Mouse (Mus musculus): Measurements from ENCODE around the gene Sbk1. TPM values are rescaled to one million over a fixed set of nuclear protein-coding genes. Genes with fewer than 3 reads are reported as not detected.
"Not testable (repeated sequence)": the region's sequence is repeated elsewhere in the genome, so short reads cannot be mapped to it uniquely, and the experiment has no call there.

Sbk1 gene
- total RNA-seq, 2 experiments from 2014 or later: 1.2 TPM

DNA sequence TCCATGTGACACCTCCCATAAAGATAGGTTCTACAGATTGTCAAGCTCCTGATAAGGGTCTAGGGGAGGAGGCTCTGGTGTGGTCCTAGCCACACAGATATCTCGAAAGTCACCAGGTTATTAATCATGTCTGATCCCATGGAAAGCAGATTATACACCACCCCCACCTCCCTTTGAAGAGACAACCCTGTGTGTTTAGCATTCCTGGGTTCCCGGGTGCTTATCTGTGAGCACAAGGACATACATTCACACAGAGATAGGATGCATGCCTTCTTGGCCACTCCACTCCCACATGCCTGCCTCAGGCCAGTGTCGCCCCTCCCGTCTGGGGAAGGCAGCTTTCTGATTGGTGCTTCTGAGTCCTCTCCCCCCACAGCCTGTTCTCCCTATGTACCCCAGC lies 10.6 kb upstream of the Sbk1 start:
- no peak for ATAC-seq (replicated peaks; ENCODE audit: poor library complexity, severe bottlenecking)

DNA sequence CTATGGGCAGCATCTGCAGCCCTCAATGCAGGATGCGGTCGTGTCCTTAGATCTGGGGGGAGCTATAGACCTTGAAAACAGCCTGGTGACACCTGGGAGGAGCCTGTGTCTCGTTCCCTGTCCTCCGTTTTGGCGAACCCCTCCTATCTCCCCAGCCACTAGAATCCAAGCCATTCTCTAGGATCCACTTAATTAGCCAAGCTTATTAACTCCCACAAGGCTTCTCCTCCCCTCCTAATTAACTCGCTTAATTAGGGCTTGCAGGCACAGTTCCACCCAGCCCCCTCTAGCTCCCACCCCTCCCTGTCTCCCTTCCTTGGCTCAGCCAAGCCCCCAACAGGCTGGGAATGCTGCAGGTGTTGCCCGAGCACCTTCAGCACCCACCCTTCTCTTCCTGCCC lies 8.5 kb upstream of the Sbk1 start:
- ATAC-seq (replicated peaks; ENCODE audit: poor library complexity, severe bottlenecking): no peak

DNA sequence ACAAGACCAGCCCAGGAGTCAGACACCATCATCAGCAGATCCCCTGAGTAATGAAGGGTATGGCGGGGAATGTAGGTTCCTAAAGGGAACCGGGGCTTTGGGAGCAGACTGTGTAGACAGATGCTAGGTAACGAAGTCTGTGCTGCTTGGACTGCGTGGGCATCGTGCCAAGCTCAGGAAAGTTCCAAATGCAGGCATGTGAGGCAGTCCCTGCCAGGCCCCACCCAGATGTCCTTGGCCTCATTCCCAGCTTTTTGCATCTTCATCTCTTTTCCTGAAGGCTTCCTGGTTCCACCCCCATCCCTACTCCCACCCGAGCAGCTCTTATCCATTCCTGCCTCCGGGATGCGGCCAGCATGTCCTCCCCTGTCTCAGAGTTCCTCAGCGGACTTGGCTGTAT lies 6.5 kb upstream of the Sbk1 start:
- ATAC-seq (replicated peaks; ENCODE audit: poor library complexity, severe bottlenecking): no peak

DNA sequence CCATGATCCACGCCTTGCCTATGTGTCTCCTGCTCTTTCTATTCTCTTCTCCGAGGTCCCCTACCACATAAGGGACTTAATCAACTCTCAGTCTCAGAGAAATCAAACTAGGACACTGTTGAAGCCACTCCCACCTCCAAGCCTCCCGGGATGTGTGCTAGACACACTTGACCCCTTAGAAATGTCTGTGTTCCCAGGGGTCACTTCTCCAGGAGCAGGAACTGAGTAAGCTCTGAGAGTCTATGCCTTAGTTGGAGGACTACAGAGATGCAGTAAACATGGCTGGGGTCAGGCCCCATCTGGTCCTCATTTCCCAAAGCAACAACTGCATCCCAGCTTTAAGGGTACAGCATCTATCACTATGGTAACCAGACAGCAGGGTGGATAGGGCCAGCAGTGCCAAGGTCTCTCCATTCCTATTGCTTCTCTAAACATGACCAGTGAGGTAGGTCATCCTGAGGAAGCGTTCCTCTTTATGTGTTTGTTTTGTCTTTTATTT lies 6.0 kb upstream of the Sbk1 start:
- ATAC-seq (replicated peaks; ENCODE audit: poor library complexity, severe bottlenecking): no peak

DNA sequence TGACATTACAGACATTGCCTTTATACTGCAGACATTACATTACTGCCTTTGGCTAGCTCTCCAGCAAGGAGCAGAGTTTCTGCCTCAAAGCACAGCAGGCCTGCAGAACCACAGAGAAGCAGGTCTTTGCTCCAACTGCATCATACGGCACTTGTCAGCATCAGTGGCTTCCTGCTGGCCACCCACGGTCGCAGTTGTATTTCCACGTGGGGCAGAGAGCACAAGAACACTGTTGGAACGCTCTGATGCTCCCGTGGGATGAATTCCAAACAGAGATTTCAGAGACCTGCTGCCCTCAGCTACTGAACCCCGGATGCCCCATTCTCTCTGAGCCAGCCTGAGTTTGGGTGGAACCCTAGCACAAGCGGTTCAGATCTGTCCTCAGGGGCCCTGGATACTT lies 4.8 kb upstream of the Sbk1 start:
- ATAC-seq (replicated peaks; ENCODE audit: poor library complexity, severe bottlenecking): no peak

DNA sequence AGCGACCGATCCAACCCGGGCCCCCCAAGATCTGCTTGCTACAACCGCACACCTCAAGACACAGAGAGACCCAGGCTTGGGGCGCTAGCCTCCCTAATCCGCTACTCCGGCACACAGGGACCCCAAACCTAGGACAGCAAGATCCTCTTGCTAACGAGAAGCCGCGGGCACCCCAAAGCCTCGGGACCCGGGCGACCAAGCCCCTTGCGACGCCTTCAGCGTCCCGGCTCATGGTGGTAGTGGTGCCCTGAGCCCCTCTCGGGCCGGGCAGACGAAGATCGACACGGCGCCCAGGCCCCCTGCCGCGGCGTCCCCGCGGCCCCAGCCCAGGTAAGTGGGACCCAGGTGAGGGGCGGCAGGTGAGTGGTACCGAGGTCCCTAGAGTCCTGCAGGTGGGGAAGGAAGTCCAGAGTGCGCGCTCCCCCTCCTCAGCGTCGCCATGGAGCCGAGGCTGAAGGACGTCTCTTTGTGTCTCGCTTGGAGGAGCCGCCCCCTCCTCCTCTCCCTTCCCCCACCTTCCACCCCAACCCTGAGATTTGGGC lies 422 bp downstream of the Sbk1 start:
- ATAC-seq (replicated peaks; ENCODE audit: poor library complexity, severe bottlenecking): peak; percentile 2; the same call in 1 of the 2 replicates

DNA sequence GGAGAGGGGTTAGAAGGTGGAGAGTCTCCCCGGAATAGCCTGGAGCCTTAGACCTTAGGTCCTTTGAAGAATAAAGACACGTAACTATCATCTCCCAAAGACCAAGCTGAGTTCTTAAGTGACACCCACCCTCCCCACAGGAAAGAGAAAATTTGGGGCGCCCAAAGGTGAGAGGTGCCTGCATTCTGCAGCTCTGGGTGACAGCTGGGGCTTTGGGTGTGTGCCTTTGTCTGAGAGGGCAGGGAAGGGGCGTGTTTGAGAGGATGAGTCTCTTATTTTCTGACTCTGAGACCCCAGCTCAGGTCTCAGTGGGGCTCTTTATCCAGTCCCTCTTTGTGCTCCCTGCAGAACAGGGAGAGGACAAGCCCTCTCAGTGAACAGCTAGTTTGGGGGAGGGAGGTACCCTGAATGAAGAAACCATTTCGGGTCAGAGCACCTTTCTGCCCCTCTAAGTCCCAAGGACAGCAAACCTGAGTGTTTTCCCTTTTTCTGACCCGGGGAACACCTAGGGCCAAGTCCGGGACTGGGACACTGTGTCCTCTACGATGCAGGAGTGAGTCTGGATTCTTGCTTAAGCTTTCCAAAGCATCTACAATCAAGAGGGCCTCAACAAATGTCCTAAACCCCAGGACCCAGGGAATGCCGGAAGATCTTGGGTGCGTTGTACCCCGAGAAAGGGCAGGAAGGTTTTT lies 1.1 kb downstream of the Sbk1 start:
- no peak for ATAC-seq (replicated peaks; ENCODE audit: poor library complexity, severe bottlenecking)

DNA sequence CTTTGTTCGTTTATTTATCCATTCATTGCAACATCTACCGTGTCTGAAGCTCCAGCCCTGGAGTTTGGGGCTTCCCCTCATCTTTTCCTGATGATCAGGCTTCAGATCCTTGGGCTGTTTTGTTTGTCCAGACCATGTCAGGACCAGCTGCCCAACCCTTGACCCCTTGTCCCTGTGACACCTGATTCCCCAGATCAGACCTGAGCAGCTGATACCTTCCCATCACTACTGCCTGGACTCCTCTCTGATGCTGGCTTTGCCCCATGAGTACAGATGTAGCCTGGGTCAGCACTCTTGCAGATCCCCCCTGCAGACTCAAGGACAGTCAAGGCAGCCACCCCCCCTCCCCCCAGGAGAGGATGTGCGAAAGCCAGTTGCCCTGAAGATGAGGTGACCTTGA lies 1.7 kb downstream of the Sbk1 start:
- no peak for ATAC-seq (replicated peaks; ENCODE audit: poor library complexity, severe bottlenecking)

DNA sequence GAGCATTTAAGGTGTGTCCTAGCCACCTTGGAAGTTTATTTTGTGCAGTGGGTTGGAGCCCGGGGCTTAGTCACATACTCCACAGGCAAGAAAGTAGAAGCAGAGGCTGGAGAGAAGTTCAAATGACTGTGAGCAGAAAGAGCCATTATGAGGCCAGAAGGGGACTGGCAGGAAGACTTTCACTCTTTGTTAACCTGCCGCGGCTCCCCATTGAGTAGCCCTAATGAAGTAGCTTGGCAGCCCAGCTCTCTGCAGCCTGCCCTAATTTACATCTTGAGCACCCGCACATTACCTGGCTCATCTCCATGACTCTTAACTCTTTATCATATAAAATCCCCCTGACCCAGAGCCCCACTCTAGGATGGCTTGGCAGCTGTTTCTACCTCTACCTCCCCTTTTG lies 2.2 kb downstream of the Sbk1 start:
- no peak for ATAC-seq (replicated peaks; ENCODE audit: poor library complexity, severe bottlenecking)

DNA sequence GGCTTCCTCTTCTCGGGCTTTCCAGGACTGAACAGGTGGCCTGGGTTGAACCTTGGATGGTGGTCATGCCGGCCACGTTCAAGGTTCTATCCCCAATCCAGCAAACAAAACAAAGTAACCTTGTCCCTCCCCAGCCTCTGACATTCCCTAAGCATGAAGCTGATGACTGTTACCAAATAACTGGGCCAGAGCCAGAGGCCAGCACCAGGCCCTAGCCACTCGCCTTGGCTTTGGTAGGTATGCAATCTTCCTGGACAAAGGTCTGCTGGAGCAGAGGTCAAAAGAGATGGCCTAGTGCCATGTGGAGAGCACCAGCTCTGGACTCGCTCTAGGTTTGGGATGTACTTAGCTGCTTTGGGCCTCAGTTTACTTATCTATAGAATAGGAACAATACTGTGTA lies 3.3 kb downstream of the Sbk1 start:
- no peak for ATAC-seq (replicated peaks; ENCODE audit: poor library complexity, severe bottlenecking)

DNA sequence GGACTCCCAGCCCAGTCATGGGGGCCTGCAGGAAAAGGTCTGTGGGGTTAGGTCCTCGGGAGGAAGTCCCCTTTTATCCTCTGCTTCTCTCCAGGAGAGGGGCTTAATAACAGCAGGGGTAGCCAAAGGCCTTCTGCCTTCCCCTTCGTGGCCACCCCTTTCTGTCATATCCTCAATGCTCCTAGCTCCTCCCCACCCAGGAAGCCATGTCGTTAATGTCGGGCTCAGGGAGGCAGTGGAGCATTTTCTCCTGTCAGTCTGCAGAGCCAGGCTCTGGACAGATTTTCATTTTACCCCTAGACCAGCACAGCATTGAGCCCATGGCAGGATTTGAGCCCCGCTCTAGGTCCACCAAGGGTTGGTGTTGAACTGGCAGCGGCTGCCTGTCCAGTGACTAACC lies 3.9 kb downstream of the Sbk1 start:
- ATAC-seq (replicated peaks; ENCODE audit: poor library complexity, severe bottlenecking): no peak

DNA sequence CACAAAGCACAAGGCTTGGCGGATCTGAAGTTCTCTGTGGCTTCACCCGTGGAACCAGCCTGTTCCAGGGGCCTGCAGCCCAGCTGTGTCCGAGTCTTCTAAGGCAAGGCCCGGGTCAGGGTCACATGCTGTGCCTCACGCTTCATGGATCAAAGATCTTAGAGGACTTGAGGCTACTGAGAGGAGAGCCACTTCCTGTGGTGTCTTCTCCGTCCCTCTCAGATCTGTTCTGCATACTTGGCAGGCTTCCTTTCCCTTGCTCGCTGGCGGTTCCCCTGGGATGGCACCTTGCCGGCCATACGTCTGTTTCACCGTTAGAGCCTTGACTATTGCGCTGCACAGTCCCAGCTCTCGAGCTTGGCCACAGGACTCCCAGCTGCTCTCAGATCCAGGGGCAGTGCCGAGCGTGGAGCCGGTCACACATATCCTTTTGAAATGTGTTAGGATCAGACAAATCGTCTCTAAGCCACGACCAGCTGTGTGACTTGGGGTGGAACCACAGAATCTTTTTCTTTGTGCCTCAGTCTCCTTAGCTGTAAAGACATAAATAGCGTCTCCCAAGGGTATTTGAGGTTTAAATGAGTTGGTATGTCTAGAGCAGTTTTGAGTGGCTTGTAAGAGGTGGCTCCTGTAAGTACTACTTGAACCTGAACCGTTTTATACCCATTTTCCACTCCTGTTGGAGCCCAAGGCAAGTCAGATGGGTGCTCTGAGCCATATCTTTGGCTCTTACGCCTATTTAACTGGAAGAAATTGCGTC lies 5.3 kb downstream of the Sbk1 start:
- ATAC-seq (replicated peaks; ENCODE audit: poor library complexity, severe bottlenecking): no peak

DNA sequence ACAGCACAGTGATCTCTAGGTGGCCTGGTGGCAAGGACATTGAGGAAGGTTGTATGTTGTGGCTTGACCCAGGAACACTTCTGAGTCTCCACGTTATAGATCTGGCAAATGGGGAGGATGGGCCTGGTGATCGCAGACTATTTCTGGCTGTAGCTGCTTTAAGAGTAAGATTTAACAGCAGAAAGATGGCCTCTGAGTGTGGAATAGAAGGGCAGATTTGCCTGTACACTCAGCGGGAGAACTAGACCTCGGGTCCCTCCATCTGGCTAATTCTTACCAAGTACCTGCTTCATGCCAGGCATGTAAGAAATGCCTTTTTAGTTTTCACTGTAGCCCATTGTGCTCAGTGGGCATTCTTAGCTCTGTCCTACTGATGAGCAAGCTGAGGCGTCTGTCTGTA lies 6.4 kb downstream of the Sbk1 start:
- no peak for ATAC-seq (replicated peaks; ENCODE audit: poor library complexity, severe bottlenecking)

DNA sequence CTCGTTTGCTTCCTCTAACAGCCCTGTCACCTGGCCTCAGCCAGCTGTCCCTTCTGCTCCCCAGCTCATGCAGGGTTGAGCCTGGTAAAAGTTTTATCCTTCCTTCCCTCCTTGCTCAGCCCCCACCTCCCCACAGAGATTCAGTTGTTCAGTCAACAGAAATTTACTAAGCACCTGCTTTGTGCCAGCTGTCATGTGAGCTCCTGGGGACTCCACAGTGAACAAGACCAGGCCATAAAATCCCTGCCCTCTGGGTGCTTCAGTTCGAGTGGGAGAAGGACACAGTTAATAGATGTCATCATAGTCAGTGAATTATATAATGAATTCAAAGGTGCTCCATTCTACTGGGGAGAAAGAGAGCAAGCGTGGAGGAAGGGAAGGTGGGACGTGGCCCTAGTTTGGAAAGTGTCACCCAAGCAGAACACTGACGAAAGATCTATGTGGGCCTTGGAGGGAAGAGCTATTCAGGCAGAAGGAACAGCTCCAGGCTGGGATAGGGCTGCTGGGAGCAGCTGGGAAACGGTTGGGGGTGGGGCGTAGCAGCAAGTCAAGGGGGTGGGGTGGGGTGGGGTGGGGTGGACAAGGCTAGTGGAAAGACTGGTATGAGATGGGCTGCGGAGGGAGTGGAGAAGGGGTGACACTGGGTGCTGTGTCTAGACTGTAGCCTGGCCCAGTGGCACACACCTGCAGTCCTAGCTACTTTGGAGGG lies 7.5 kb downstream of the Sbk1 start:
- ATAC-seq (replicated peaks; ENCODE audit: poor library complexity, severe bottlenecking): no peak

DNA sequence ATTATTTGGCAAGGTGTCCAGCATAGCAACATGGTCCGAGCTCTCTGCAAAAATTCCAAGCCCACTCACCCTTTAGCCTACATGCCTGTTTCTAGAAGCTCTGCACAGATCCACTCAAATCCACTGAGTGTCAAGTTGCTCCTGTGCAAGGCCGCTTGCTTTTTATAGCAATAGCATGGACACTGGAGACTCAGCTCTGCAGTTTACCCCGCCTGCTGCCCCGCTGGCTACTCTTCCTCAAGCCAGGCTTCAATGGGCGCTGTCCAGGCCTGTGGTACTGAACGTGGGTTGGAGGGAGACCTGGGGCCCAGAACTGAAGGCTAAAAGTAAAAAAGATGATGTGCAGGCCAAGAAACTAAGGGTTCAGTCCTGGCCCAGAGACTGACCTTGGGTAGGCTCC lies 8.3 kb downstream of the Sbk1 start:
- ATAC-seq (replicated peaks; ENCODE audit: poor library complexity, severe bottlenecking): 0 out of 2 replicates have a peak, but pooled peaks have one; percentile 19

DNA sequence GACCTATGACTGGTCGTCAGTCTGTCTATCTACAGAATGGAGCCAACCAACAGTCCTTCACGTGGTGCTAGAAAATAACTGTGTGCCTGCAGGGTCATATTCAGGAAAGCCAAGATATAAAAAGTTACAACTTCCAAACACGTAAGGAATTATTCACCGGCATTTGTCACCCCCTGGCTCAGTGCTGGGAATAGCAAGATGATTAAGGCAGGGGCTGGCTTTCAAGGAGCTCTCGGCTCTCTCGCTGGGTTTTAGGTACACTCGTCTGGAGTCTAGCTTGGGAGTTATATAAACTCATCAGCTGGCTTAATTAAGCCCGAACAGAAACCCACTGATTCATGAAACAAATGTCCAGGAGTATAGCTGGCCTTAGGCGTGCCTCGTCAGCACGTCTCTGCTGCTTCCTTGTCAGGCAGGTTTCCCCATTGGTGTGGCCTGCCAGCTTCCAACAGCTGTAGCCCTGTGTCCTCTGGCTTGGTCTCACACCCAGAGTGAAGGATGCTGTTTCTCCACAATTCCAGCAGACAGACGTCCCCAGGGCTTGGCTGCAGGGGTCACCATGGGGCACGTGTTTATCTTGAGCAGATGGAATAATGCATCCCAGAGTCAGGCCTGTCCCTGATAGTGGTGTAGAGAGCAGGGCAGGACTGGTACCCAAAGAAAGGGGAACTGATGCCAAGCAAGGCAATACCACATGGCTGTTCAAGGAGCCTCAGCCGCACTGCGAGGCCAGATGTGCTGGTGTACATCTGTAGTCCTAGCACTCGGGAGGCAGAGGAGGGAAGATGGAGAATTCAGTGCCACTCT lies 9.7 kb downstream of the Sbk1 start:
- ATAC-seq (replicated peaks; ENCODE audit: poor library complexity, severe bottlenecking): peak; percentile 33; the same call in 1 of the 2 replicates

DNA sequence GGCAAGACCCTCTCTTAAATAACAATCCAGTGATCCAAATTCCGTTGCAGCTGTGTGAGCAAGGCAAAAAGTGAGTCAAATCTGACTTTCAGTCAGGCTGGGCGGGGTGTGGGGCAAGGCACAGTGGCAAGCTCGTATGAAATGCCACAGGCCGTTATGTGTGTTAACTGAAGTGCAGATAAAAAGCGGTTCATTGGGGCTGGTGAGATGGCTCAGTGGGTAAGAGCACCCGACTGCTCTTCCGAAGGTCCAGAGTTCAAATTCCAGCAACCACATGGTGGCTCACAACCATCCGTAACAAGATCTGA lies 10.2 kb downstream of the Sbk1 start:
- ATAC-seq (replicated peaks; ENCODE audit: poor library complexity, severe bottlenecking): not testable (repeated sequence)

DNA sequence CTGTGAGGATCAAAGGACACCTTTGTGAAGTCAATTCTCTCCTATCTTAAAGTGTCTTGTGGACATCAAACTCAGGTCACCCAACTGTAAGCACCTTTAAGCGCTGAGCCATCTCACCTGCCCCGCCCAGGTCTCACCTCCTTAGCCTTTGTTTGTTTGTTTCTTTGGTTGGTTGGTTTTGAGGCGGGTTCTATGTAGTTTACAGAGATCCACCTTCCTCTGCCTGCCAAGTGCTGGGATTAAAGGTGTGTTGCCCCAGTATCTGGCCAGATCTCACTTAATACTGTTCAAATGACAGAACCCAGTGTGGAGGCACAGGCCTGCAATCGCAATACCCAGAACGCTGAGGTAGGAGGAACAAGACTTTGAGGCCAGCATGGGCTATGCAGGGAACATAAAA lies 11.6 kb downstream of the Sbk1 start:
- ATAC-seq (replicated peaks; ENCODE audit: poor library complexity, severe bottlenecking): no peak

DNA sequence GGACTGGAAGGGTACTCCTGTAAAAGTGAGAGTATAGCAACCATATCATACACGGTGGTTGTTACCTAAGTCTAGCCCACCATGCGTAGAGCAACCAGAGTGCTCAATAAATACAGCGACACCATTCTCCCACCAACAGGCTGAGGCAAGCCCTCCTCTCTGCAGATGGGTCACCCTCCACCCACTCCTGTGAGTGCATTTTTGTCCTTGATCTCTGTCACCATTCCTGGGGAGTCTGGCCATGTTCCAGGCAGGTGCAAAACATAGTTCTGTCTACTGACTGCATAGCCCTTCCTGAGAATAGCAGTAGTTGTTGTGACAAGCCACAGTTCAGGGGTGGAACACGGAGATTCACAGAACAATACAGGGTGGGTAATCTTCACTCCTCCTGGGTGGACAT lies 12.0 kb downstream of the Sbk1 start:
- no peak for ATAC-seq (replicated peaks; ENCODE audit: poor library complexity, severe bottlenecking)

DNA sequence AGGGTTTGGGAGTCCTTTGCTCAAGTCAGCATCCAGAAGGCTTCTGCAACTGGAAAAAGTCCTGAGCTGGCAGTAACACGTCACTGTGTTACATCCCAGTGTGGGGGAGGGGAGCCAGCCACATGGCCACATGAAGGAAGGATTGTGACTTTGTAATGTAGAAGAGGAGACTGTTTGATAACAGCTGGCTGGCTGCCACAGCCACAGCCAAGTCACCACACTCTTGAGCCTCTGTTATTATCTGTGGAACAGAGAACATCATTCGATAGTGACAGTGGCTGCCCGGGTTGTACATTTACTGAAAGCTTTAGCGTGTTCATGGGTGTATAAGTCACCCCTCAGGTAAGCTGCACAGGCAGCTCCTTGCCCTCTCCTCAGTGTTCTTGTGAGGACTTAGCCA lies 12.4 kb downstream of the Sbk1 start:
- ATAC-seq (replicated peaks; ENCODE audit: poor library complexity, severe bottlenecking): no peak
